Mouse (Mus musculus) embryonic fibroblast, embryonic 13.5 days (primary cell): Measurements from ENCODE around the gene Ano6.

ENCODE experiments used
- CTCF ChIP-seq: IDR thresholded peaks from 2 replicates; pipeline ENCODE4 v1.5.1; 2011; ENCODE audit warnings: mild to moderate bottlenecking, control low read depth, low read length, moderate library complexity, borderline replicate concordance; ENCODE audit not compliant: insufficient read depth
- POLR2A ChIP-seq: IDR thresholded peaks from 2 replicates; pipeline ENCODE4 v1.6.1; 2011; ENCODE audit warnings: low read depth, mild to moderate bottlenecking, control low read depth, low read length, moderate library complexity

- no peak for TF ChIP-seq CTCF
- no peak for TF ChIP-seq POLR2A
These were observed 113.6 kb downstream of the Ano6 start for GRCm38 (mm10) chr15:95904247-95904646.
